Mouse (Mus musculus) liver, adult 2 months (tissue): Measurements from ENCODE around the gene Dgkg.

Experiments
- CTCF ChIP-seq: fragments of 200-500 bp; IDR thresholded peaks from 2 replicates; pipeline ENCODE4 v1.5.1; 2011; ENCODE audit warnings: low read depth, low read length, control low read depth
- POLR2A ChIP-seq: fragments of 200-500 bp; IDR thresholded peaks from 2 replicates; pipeline ENCODE4 v1.6.1; 2011; ENCODE audit warnings: low read length, control low read depth; ENCODE audit not compliant: insufficient read depth; ENCODE audit errors: extremely low read depth

DNA sequence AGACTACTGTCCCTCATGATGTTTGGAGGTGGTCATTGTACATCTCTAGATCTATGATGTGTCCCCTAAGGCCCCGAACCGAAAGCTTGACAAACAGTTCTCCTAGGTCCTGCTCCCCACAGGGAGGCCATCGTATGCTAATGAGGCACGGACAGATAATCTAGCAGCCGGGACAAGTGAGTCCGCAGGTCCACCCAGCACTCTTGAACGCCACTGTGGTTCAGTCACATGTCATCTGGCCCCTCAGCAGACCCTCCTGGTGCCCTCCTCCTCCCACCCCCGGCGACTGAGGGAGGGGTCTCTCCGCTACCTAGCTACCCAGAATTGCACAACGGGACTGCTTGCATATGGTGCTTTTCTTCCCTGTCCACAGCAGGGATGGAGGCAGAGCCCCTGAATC is 1.2 kb downstream of the Dgkg start:
- TF ChIP-seq CTCF (no peak), POLR2A (no peak)
